Mouse (Mus musculus) heart, embryonic 16.5 days (tissue): ENCODE measurements around the gene 4930563M21Rik. TPM values are rescaled to one million over a fixed set of nuclear protein-coding genes. Genes with fewer than 3 reads are reported as not detected.

Source experiments
- polyA plus RNA-seq: library from polyadenylated mRNA; unstranded; fragments of >200 nt; fragmentation: Nextera tagmentation; extraction: Ambion mirVana; gene quantifications from 2 replicates; pipeline ENCODE4 v1.2.1, GENCODE M21; 2015

Gene 4930563M21Rik
- polyA plus RNA-seq, 1 experiment from 2014 or later, result not detected

Other genes starting within 250 kb of the 4930563M21Rik start
- 8.1 and 8.3 TPM in 2 replicates for gene Scaper, start 72.4 kb downstream of the 4930563M21Rik start, polyA plus RNA-seq
- gene Rcn2, start 31.3 kb upstream of the 4930563M21Rik start, polyA plus RNA-seq, result 119 and 129 TPM in 2 replicates
- gene Pstpip1, start 79.4 kb upstream of the 4930563M21Rik start, polyA plus RNA-seq, result 3.6 and 6.2 TPM in 2 replicates
- gene Tspan3, start 154.9 kb upstream of the 4930563M21Rik start, polyA plus RNA-seq, result 457 and 460 TPM in 2 replicates